Mouse (Mus musculus) heart, embryonic 10.5 days (tissue): ENCODE measurements around the gene Hyal2. TPM values are rescaled to one million over a fixed set of nuclear protein-coding genes. Genes with fewer than 3 reads are reported as not detected.
"Not testable (repeated sequence)": the region's sequence is repeated elsewhere in the genome, so short reads cannot be mapped to it uniquely, and the experiment has no call there.

Experiments
- DNase-seq: peaks from one replicate; pipeline ENCODE4 v3.0.0-alpha.2; 2017; ENCODE audit warnings: low spot score
- H3K27ac ChIP-seq: fragments of 300-500 bp; sonication (generic); 2 replicates; pipeline ENCODE4 v1.5.1; 2016; ENCODE audit warnings: mild to moderate bottlenecking
- H3K27me3 ChIP-seq: fragments of 300-500 bp; sonication (generic); 2 replicates; pipeline ENCODE4 v1.6.1; 2016; ENCODE audit warnings: mild to moderate bottlenecking; ENCODE audit not compliant: poor library complexity, insufficient read depth, severe bottlenecking
- H3K36me3 ChIP-seq: fragments of 300-500 bp; sonication (generic); 2 replicates; pipeline ENCODE4 v1.6.1; 2016; ENCODE audit warnings: mild to moderate bottlenecking, moderate library complexity
- H3K4me1 ChIP-seq: fragments of 300-500 bp; sonication (generic); 2 replicates; pipeline ENCODE4 v1.6.1; 2016; ENCODE audit warnings: mild to moderate bottlenecking
- H3K4me3 ChIP-seq: fragments of 300-500 bp; sonication (generic); 2 replicates; pipeline ENCODE4 v1.5.1; 2016; ENCODE audit warnings: mild to moderate bottlenecking, moderate library complexity
- H3K9me3 ChIP-seq: fragments of 300-500 bp; sonication (generic); 2 replicates; pipeline ENCODE4 v1.6.1; 2016; ENCODE audit warnings: mild to moderate bottlenecking, moderate library complexity
- WGBS: fragments of 180-500 bp; shearing (Covaris S2); methylation state at CpG from one replicate; pipeline ENCODE4 v1.1.7; 2016; 5-methylcytosine and 5-hydroxymethylcytosine counted together
- polyA plus RNA-seq: library from polyadenylated mRNA; unstranded; fragments of >200 nt; fragmentation: Nextera tagmentation; extraction: Ambion mirVana; gene quantifications from 2 replicates; pipeline ENCODE4 v1.2.1, GENCODE M21; 2016

The Hyal2 gene
- polyA plus RNA-seq, 1 experiment from 2014 or later, result 128 TPM

- H3K4me1 ChIP-seq, result peaks cover 57% of the 10 kb centered on the region
- H3K4me3 ChIP-seq, DNase-seq, H3K9me3 ChIP-seq, H3K27me3 ChIP-seq: not testable (repeated sequence)
- H3K27ac ChIP-seq, result peak overlapping the region; percentile 44; the same call in 1 of the 2 replicates
- H3K36me3 ChIP-seq, result peaks cover 37% of the 10 kb centered on the region
- WGBS, result 47% methylated on average over 5 of the region's 5 CpGs
Measured at GRCm38 (mm10) chr9:107565556-107565955, 2.2 kb upstream of the Hyal2 start.

- 54% methylated on average over 15 of the region's 15 CpGs for WGBS
- H3K4me1 ChIP-seq, result peaks cover 63% of the 10 kb centered on the region
Measured at GRCm38 (mm10) chr9:107566041-107566709, 1.6 kb upstream of the Hyal2 start.

GRCm38 (mm10) chr9:107566855-107567254, 890 bp upstream of the Hyal2 start:
- peaks cover 70% of the 10 kb centered on the region for H3K4me1 ChIP-seq
- WGBS, result 49% methylated on average over 3 of the region's 3 CpGs
- no peaks in the 10 kb centered on the region for H3K27me3 ChIP-seq
- peak overlapping the region; percentile 97 for H3K27ac ChIP-seq
- DNase-seq, result no peak
- peak overlapping the region; percentile 81 for H3K4me3 ChIP-seq
- peaks cover 37% of the 10 kb centered on the region for H3K36me3 ChIP-seq
- no peaks in the 10 kb centered on the region for H3K9me3 ChIP-seq

More at GRCm38 (mm10) chr9:107566041-107566709, 1.6 kb upstream of the Hyal2 start:
- H3K36me3 ChIP-seq, result peaks cover 37% of the 10 kb centered on the region
- no peaks in the 10 kb centered on the region for H3K9me3 ChIP-seq
- peak overlapping the region; percentile 81; the same call in 1 of the 2 replicates for H3K4me3 ChIP-seq
- peak overlapping the region; percentile 97 for H3K27ac ChIP-seq
- DNase-seq, result no peak
- no peaks in the 10 kb centered on the region for H3K27me3 ChIP-seq

- peak overlapping the region; percentile 81 for H3K4me3 ChIP-seq
- WGBS, result under 1% methylated on average over 41 of the region's 41 CpGs
- H3K36me3 ChIP-seq, result peaks cover 48% of the 10 kb centered on the region
- H3K27ac ChIP-seq, result peak overlapping the region; percentile 97
- no peaks in the 10 kb centered on the region for H3K9me3 ChIP-seq
- DNase-seq, result peak; percentile 94
- peaks cover 73% of the 10 kb centered on the region for H3K4me1 ChIP-seq
- H3K27me3 ChIP-seq, result no peaks in the 10 kb centered on the region
Measured at GRCm38 (mm10) chr9:107568331-107569261, 851 bp downstream of the Hyal2 start.

- under 1% methylated on average over 23 of the region's 23 CpGs for WGBS
- Histone ChIP-seq H3K4me3 (peak overlapping the region; percentile 81), H3K36me3 (peaks cover 51% of the 10 kb centered on the region), H3K9me3 (no peaks in the 10 kb centered on the region), H3K27ac (peak overlapping the region; percentile 97), H3K4me1 (peaks cover 66% of the 10 kb centered on the region), H3K27me3 (no peaks in the 10 kb centered on the region)
- no peak for DNase-seq
Measured at GRCm38 (mm10) chr9:107569270-107569669, 1.5 kb downstream of the Hyal2 start.

- H3K4me1 ChIP-seq, result peaks cover 64% of the 10 kb centered on the region
- no peak for DNase-seq
- H3K36me3 ChIP-seq, result peaks cover 51% of the 10 kb centered on the region
Measured at GRCm38 (mm10) chr9:107570016-107570415, 2.3 kb downstream of the Hyal2 start.

GRCm38 (mm10) chr9:107570845-107571244, 3.1 kb downstream of the Hyal2 start:
- Histone ChIP-seq H3K4me1 (peaks cover 62% of the 10 kb centered on the region), H3K4me3 (peak overlapping the region; percentile 81), H3K27me3 (no peaks in the 10 kb centered on the region), H3K27ac (peak overlapping the region; percentile 97; the same call in 1 of the 2 replicates), H3K36me3 (peaks cover 44% of the 10 kb centered on the region), H3K9me3 (no peaks in the 10 kb centered on the region)
- WGBS, result 60% methylated on average over 21 of the region's 21 CpGs
- peak; percentile 84 for DNase-seq

More at GRCm38 (mm10) chr9:107570016-107570415, 2.3 kb downstream of the Hyal2 start:
- Histone ChIP-seq H3K4me3 (peak overlapping the region; percentile 81), H3K27me3 (no peaks in the 10 kb centered on the region), H3K27ac (peak overlapping the region; percentile 97), H3K9me3 (no peaks in the 10 kb centered on the region)
- 53% methylated on average over 13 of the region's 13 CpGs for WGBS

GRCm38 (mm10) chr9:107571534-107572326, 4.0 kb downstream of the Hyal2 start:
- Histone ChIP-seq H3K27ac (peak overlapping the region; percentile 97; the same call in 1 of the 2 replicates), H3K4me3 (peak overlapping the region; percentile 81), H3K27me3 (no peaks in the 10 kb centered on the region), H3K9me3 (no peaks in the 10 kb centered on the region), H3K4me1 (peaks cover 60% of the 10 kb centered on the region), H3K36me3 (peaks cover 44% of the 10 kb centered on the region)
- WGBS, result 88% methylated on average over 22 of the region's 22 CpGs
- DNase-seq, result no peak

- no peak overlapping the region for H3K27ac ChIP-seq
- no peak for DNase-seq
- H3K4me3 ChIP-seq, result no peak overlapping the region
- no peaks in the 10 kb centered on the region for H3K9me3 ChIP-seq
- peaks cover 60% of the 10 kb centered on the region for H3K4me1 ChIP-seq
- 98% methylated on average over 2 of the region's 2 CpGs for WGBS
- no peaks in the 10 kb centered on the region for H3K27me3 ChIP-seq
- peaks cover 44% of the 10 kb centered on the region for H3K36me3 ChIP-seq
Measured at GRCm38 (mm10) chr9:107572327-107572662, 4.5 kb downstream of the Hyal2 start.

GRCm38 (mm10) chr9:107573774-107574173, 6.0 kb downstream of the Hyal2 start:
- H3K9me3 ChIP-seq, DNase-seq, H3K27me3 ChIP-seq, H3K27ac ChIP-seq, H3K4me3 ChIP-seq: not testable (repeated sequence)
- H3K36me3 ChIP-seq, result peaks cover 44% of the 10 kb centered on the region
- peaks cover 61% of the 10 kb centered on the region for H3K4me1 ChIP-seq
- WGBS, result 79% methylated on average over 6 of the region's 6 CpGs

GRCm38 (mm10) chr9:107575579-107576356, 8.0 kb downstream of the Hyal2 start:
- H3K36me3 ChIP-seq, result peaks cover 38% of the 10 kb centered on the region
- DNase-seq, result no peak
- peaks cover 59% of the 10 kb centered on the region for H3K4me1 ChIP-seq
- H3K9me3 ChIP-seq, result no peaks in the 10 kb centered on the region
- H3K27ac ChIP-seq, result peak overlapping the region; percentile 8
- no peak overlapping the region; the same call in 1 of the 2 replicates for H3K4me3 ChIP-seq
- H3K27me3 ChIP-seq, result no peaks in the 10 kb centered on the region
- whole genome bisulfite sequencing, result 86% methylated on average over 14 of the region's 14 CpGs
